Mouse (Mus musculus) activated CD4-positive, CD25-positive, alpha-beta regulatory T cell, adult 4 months (primary cell): ENCODE data around the gene 5730455P16Rik. TPM values are rescaled to one million over a fixed set of nuclear protein-coding genes. Genes with fewer than 3 reads are reported as not detected.
"Not testable (repeated sequence)": the region's sequence is repeated elsewhere in the genome, so short reads cannot be mapped to it uniquely, and the experiment has no call there.

Experiments
- ATAC-seq: one replicate; pipeline ENCODE4 v1.8.0; 2017
- polyA plus RNA-seq, 2 experiments: library from polyadenylated mRNA; unstranded; fragments of 100-300 nt; shearing (Covaris generic); gene quantifications; one replicate each; pipeline ENCODE4 v1.2.1; 2017

5730455P16Rik gene
- 10 to 100 TPM in 1 of 2 experiments, 1 to 10 TPM in 1; 9.3 to 17.7 TPM for polyA plus RNA-seq

DNA sequence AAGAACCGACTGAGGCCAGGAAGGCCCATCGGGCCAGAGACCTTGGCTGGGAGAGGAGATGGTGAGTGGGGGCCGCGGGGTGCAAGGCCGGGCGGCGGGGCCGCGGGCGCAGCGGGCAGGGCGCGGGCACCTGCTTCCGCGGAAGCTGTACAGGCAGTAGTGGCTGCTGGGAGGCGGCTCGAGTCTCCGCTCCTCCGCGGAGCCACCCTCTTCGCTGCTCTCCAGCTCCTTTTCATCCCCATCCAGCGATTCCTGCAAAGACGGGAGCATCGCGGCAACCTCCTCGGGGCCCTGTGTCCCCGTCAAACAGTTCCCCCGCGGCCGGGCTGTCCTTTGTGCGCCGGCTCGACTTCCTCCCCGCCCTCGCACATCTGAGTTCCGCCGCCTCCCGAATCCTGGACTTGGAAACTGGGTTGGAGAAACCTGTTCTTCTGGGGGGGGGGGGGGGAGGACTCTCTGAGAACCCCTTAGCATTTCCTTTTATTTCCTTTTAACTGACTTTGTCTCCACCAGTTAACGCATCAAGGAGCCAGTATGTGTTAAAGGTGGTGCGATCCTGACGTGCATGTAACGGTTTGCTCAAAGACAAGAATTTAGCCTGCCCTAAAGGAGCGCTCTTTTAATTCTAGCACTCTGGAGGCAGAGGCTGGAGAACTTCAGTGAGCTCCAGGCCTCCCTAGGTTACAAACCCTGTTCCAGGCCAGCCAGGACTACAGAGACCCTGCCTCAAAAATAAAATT is at the start of gene 5730455P16Rik:
TSS of gene 5730455P16Rik (minus strand) at position 323 of the 740 bp plus-strand sequence.
- ATAC-seq, result peak; percentile 50

DNA sequence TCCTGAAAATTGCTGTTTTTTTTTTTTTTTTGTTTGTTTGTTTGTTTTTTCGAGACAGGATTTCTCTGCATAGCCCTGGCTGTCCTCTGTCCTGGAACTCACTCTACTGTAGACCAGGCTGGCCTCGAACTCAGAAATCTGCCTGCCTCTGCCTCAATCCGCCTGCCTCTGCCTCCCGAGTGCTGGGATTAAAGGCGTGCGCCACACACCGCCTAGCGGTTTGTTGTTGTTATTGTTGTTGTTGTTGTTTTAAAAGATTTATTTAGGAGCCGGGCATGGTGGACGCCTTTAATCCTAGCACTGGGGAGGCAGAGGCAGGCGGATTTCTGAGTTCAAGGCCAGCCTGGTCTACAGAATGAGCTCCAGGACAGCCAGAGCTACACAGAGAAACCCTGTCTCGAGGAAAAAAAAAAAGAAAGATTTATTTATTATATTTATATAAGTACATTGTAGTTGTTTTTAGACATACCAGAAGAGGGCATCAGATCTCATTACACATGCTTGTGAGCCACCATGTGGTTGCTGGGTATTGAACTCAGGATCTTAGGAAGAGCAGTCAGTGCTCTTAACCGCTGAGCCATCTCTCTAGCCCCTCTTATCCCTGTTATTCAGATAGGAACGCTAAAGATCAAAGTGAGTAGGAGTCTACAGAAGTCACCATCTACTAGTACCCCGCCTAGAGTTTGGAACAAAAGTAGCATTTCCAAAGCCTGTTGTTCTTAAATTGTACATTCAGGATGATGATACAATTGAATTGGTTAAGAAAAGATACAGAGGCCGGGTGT is 48.4 kb upstream of the 5730455P16Rik start:
- ATAC-seq, result not testable (repeated sequence)

DNA sequence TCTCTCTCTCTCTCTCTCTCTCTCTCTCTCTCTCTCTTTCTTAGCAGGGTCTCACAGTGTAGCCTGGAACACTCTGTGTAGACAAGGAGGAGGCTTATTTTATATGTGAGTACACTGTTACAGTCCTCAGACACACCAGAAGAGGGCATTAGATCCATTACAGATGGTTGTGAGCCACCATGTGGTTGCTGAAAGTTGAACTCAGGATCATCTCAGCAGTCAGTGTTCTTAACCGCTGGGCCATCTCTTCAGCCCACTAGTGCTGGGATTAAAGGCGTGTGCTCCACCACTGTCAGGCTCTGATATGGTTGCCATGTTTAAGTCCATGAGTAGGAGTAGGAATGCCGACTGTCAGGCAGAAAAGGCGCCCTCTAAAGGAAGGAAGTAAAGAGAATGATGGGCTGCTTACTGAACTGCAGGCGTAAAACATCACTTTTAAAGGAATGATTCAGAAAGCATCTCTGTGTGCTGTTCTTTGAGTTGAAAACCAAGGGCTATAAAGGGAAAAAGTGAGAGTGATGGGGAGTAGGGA is 47.5 kb upstream of the 5730455P16Rik start:
- ATAC-seq, result no peak

DNA sequence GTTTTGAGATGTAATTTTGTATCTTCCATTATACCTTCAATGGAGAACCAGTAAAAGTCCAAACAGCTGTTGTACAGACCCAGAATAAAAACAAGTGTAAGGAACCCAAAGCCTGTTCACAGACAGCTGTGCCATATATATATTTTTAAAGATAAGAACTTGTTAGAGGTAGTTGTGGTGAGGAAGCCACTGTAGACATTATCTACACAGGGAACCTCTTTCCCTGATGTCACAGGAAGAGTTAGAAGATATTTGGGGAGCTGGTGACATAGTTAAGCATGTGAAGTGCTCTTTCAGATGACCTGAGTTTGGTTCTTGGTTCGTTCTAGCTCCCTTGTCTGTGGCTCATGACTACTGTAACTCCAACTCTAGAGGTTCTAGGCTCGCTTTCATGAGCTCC is 46.9 kb upstream of the 5730455P16Rik start:
- ATAC-seq, result no peak

DNA sequence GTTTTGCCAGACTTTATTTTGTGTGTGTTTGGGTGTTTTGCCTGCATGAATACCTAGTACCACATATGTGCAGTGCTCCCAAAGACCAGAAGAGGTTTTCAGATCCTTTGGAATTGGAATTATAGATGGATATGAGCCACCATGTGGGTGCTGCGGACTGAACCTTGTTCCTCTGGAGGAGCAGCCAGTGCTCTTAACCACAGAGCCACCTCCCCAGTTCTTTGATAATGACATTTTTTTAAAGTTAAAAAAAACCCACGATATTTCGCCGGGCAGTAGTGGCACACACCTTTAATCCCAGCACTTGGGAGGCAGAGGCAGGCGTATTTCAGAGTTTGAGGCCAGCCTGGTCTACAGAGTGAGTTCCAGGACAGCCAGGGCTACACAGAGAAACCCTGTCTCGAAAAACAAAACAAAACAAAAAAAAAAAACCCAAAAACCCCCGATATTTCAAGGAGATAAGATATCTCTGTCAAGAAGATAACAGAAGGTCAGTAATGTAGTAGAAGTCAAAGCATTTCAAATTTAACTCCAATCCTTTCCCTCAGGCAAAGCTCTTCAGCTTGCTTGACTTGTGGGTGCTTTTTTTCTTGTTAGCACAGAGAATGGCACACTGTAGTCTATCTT is 43.7 kb upstream of the 5730455P16Rik start:
- no peak for ATAC-seq

DNA sequence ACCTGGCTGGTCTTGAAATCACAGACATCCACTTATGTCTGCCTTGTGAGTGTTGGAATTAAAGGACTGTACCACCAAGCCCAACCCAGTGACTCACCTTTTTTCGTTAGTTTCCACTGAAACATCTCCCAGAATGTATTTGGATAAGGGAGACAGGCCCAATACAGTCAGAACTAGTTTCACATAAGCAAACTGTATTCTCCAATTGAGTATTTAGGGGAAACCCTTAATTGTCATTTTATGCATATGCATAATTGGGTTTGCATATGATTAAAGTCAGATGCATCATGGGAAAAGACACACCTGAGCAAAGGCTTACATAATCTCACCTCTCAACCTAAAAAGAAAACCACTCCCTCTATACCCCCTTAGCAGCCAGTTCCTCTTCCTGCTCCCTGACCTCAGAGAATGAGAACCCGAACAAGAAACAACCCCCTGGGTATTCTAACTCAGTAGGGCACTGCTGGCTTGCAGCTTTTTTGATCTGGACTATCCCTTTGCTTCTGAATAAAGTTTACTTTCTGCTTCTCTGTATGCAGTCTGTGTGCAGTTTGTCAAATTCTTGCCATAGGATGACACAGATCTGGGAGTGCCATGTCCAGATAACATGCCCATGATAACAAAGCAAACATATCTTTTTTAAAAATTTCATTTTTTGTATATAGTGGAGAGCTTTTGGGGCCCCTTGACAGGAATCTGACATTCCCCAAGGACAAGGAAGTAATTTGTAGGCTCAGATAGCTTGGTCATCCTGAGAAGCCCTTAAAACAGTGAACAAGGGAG is 42.6 kb upstream of the 5730455P16Rik start:
- ATAC-seq, result no peak

DNA sequence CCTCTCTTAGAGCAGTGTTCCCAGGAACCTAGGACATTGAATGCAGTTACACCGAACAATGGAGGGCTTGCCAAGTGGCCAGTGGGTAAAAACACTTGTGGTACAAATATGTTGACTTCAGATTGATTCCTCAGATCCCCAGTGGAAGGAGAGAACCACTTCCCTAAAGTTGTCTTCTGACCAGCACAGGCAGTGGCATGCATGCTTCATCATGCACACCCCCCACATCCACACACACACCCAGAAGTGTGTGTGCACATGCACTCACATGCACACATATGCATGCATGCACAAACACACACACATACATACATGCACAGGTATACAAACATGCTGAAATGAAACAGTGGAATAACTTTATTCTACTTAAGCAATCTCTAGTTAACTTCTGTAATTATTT is 41.9 kb upstream of the 5730455P16Rik start:
- ATAC-seq, result no peak

DNA sequence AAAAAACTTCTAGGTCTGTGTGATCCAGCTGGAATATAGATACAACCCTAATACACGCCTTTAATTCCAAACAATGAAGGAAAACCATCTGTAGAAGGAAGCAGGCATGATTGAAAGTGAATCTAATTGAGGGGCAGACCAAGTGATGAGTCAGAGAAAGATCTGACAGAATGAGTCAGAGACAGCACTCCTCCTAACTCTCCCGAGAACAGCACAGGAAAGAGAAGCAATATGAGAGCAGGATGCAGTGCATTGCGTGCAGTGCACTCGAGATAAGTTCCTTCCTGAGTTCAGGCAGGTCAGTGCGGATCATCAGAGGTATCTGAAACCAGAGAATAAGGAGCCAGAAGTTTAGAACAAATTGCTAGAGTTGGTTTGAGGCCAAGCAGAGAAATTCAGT is 39.3 kb upstream of the 5730455P16Rik start:
- no peak for ATAC-seq

DNA sequence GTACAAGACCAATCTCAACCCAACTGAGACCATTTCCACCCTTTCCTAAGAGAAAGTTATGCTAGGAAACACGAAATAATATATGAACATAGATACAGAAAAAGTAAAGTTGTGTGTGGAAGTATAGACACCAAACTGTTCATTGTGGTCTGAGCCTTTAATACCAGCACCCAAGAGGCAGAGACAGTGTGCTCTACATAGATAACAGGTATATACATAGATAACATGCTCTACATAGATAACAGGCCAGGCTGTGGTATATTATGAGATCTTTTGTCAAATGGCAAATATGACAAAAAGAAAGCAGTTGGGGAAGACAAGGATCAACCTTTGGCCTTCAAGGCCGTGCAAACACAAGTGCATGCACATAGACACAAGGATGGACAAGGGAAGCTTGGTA is 32.5 kb upstream of the 5730455P16Rik start:
- no peak for ATAC-seq

DNA sequence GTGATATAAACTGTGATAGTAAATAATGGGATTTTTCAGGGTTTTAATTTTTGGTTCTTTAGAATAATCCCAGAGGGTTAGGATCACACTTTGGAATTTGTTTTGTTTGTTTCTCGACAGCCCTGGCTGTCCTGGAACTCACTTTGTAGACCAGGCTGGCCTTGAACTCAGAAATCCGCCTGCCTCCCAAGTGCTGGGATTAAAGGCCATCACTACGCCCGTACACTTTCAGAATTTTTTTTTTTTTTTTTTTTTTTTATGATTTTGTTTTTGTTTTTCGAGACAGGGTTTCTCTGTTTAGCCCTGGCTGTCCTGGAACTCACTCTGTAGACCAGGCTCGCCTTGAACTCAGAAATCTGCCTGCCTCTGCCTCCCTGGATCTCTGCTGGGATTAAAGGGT is 30.0 kb upstream of the 5730455P16Rik start:
- ATAC-seq, result not testable (repeated sequence)

DNA sequence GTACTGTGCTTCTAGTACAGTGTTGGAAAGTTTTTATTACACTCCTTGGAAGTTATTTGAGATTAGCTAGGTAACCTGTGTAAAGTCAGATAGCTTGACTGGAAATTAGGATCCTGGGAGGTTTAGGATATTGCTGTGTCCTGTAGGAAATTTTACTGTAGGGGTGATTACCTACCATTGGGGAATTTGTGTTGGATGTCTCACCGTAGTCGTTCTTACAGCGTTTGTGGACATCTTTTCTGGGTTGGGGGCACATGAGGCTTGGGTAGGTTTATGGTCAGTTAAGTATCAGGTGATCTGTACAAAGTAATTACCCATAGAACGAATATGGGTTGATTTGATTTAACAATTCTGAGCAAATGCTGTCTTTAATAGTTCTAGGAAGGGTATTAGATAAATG is 18.8 kb upstream of the 5730455P16Rik start:
- ATAC-seq, result no peak

DNA sequence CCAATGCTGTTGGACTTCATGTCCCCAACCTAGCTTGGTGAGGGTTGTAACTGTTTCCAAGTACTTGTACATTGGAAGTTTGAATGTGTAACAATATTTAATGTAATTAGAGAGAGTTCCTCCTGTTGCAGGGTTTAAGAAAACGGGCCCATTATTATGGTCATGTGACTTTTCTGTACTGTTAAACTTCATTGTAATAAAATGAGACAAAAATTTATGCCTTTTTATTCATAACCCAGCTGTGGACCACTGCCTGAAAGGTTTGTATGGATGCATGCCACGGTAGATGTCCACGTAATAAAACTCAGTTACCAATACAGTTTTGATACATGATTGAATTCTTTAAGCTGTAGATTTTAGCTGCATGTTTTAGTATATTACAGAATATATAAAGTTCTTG is 18.1 kb upstream of the 5730455P16Rik start:
- ATAC-seq, result no peak

DNA sequence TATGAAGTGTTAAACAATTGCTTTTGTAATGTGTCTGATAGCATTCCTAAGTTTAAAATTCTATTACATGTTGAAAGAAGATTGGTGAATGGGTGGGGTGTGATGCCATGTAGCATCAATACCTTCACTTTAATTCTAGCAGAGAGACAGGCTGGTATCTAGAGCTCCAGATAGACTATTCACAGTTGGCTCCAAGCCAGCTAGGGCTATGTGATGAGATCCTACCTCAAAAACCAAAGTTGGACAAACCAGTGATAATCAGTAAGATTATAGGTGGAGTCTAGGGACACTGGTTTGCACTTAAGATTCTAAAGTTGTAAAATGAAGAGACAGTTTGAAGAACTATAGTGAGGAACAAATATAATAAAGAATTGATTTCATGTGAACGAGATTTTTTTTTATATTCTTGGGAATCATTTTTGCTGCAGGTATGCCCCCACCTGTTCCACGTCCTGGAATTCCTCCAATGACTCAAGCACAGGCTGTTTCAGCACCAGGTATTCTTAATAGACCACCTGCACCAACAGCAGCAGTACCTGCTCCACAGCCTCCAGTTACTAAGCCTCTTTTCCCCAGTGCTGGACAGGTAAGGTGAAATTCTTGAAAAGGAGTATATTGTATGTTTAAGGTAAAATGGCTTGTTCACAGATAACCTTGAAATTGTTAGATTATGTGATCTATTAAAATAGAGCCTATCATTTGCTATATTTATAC is 13.7 kb upstream of the 5730455P16Rik start:
- ATAC-seq, result no peak

DNA sequence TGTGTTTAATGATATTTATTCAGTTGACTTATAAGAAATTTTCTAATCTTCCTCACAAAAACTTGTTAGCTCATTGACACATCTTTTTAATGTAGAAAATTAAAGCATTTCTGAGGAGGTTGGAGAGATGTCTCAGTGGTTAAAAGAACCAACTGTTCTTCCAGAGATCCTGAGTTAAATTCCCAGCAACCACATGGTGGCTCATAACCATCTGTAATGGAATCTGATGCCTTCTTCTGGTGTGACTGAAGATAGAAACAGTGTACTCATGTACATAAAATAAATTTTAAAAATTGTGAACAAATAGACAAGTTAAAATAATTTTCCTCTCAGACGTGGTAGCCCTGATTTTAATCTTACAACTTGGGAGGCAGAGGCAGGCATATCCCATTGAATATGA is 12.1 kb upstream of the 5730455P16Rik start:
- no peak for ATAC-seq

DNA sequence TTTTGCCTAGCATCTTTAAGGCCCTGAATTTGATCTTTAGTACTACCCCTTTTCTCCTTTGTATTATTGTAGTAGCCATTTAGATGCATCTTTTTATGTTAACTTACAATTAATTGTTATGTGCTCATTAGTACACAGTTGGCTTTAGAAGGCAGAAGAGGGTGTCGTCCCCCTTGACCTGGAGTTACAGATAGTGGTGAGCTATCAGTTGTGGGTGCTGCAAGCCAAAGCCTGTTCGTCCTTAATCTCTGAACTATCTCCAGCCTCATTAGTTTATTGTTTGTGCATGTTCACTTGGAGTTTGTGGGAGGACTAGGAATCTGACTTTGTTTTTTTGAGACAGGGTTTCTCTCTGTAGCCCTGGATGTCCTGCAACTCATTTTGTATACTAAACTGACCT is 9.0 kb upstream of the 5730455P16Rik start:
- no peak for ATAC-seq

DNA sequence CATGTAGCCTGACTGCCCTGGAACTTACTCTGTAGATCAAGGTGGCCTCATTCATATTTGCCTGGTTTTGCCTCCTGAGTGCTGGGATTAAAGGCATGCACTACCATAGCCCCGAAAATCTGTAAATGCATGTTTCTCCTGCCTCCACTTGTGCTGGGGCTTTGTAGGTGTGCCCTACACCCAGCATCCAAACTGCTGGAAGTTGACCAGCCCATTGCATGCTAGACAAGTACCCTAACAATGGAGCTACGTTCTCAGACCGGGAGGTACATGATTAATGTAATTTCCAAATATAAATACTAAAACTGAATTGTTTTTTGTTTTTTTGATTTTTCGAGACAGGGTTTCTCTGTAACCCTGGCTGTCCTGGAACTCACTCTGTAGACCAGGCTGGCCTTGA is 7.2 kb upstream of the 5730455P16Rik start:
- no peak for ATAC-seq

DNA sequence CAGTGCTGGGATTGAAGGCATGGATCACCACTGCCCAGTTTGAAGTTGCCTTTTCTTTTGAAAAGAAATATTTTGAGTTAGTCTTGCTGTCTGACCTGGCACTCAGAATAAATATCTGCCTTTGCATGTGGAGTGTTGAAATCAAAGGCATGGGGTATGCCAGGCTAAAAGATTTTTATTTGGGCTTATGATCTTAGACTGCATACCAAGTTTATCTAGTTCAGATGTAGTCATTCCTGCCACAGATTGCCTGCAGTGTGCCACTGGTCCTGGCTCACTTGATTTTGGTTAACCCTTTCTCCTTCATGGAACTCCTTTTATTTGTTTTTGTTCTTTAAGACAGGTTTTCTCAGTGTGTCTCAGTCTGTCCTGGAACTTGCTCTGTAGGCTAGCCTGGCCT is 6.6 kb upstream of the 5730455P16Rik start:
- ATAC-seq, result no peak

DNA sequence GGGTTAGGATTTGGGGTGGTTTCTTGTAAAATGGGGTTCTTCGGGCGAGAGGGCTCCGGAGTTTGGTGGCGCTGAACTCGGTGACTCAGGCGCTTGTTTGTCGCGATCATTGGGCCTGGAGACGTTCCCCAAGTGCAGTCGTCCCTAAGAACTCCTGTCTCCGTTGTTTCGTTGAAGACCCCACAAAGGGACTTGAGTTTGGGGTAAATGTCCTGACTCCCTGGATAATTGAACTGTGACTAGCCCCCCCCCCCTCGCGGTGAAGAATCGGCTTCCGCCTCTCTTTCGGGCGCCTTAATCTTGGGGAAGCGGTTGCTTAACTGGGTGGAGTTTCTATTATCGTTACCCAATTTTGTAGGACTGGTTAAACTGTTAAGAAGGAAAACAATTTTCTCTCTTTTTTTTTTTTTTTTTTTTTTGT is 5.8 kb upstream of the 5730455P16Rik start:
- ATAC-seq, result peak; percentile 53

DNA sequence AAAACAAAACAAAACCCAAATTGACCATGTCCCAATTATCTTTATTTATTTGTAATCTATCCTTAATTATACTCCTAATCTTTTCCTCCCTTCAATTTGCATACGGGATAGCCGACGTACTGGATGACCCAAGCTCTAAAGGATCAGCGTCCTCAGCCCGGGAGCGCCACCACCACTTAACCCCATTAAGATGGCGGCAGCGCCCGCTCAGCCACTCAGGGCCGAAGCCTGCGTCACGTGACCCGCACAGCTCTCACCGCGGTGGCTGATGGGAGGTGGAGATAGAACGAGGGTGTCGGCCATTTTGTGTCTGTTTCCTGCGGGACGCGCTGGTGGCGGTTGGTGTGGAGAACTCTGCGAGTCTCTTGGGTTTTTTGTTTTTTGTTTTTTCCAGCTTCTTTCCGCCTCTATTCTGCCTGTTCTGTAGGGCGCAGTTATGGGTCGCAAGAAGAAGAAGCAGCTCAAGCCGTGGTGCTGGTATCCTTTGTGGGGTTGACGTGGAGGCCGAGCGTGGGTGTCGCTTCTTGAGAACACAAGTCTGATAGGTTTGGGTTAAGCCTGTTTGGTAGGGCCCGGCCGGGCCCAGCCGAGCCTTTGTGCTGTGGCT is 5.3 kb upstream of the 5730455P16Rik start, which contains the start of gene Zfp207:
TSS of gene Zfp207 (plus strand) at position 261 of the 607 bp plus-strand sequence.
- peak; percentile 86 for ATAC-seq

DNA sequence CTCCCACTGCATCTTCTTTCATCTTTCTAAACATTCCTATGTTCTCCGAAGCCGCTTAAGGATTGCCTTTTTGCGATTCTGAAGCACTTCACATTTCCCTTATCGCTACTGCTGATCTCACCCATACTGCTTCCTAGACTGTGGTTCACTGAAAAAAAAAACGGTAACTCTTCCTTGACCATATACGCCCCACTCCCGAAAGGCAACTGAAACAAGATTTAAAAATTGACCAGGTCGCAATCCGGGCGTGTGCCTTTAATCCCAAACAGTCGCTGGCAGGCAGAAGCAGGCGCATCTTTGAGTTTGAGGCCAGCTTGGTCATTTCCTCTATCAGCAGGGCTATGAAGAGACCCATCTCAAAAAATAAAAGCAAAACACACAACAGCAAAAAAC is 4.8 kb upstream of the 5730455P16Rik start:
- peak; percentile 16 for ATAC-seq

DNA sequence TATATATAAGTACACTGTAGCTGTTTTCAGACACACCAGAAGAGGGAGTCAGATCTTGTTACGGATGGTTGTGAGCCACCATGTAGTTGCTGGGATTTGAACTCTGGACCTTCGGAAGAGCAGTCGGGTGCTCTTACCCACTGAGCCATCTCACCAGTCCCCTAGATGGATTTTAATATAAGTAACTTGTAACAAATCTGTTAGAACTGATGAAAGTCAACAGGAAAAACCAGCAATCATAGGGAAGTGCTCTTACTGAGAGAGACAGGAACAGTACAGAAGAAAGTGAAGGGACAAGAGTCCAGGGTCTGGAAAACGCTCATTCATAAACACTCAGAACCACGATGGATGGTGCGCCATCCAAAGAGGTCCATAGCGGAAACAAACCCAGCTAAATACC is 1.4 kb upstream of the 5730455P16Rik start:
- not testable (repeated sequence) for ATAC-seq
